Mouse (Mus musculus) gastrocnemius, postnatal 14 days (tissue): ENCODE data around the gene 4931428F04Rik. TPM values are rescaled to one million over a fixed set of nuclear protein-coding genes. Genes with fewer than 3 reads are reported as not detected.

Experiments
- DNase-seq: peaks from one replicate; pipeline ENCODE4 v3.0.0; 2021; ENCODE audit warnings: mixed read lengths
- intact Hi-C: fragments of 180-260 bp; cut with DNase I; formaldehyde crosslinking; loops from one replicate; pipeline ENCODE4 v1.15.1; 2025; ENCODE audit warnings: low total_unique reads
- total RNA-seq, 2 experiments: library from RNA; stranded (reverse); gene quantifications; 2 replicates each; pipeline ENCODE4 v1.2.3; 2021

4931428F04Rik gene
- total RNA-seq, 2 experiments from 2014 or later = 0.84 to 1.3 TPM

DNA sequence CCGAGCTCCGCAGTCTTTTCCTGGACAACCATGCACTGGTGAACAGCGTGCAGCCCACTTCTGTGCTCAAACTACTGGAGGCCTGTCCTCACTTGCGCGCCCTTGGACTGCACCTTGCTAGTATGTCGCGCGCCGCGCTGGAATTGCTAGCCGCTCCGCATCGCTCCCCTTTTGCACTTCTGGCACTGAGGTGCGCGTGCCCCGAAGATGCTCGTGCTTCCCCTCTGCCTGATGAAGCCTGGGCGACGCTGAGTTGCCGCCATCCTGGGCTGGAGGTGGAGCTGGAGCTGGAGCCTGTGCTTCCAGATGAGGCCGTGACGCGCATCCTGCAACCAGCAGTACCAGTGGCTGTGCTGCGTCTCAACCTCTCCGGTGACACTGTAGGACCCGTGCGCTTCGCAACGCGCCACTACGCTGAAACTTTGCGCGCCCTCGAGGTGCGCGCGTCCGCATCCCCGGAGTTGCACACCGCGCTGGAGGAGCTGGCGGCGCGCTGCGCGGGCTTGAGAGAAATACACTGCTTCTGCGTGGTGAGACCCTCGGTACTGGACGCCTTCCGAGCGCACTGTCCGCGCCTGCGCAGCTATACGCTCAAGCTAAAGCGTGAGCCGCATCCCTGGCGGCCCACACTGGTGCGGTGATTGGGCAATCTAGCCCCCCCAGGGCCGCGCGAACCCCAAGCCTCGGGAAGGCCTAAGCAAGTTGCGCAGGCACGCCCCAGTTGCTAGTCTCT, 21.2 kb downstream of the 4931428F04Rik start:
- intact Hi-C loops = no loop called here
- no peak for DNase-seq

DNA sequence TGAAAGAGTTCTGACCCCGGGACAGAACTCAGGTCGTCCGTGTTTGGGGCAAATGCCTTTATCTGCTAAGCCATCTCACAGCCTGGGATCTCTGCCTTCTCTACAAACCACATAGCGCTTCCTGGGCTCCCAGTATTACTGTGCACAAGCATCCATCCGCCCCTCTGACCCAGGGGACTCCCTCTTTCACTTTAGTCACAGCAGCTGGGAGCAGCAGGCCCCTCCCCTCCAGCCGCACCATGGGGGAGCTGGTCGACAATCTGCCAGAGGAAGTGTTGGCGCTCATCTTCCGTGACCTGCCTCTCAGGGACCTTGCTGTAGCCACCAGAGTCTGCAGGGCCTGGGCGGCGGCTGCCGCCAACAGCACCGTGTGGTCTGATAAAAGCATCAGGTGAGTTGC, 22.9 kb downstream of the 4931428F04Rik start:
- DNase-seq = no peak
- intact Hi-C loops = no loop called here

DNA sequence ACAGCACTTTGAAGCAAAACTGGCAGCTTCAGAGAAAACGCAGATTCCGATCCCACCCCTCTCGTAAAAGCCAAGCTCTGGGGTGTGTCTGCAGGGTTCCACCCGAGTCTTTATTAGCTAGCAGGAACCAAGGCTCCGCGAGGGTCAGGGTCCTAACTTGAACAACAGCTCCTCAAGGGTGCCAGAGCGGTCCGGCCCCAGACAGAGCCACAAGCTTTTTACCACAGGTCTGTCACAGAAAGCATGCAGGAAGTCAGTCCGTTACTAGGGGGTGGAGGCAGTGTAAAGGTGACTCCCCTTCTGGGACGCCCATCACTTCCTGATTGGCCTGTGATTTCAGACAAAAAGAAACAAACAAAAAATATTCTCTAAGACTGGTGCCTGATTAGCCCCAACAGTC, 24.5 kb downstream of the 4931428F04Rik start:
- intact Hi-C loops = no loop called here
- DNase-seq = no peak

- intact Hi-C loops = no loop called here
- peak; percentile 77 for DNase-seq
Measured at GRCm38 (mm10) chr8:105264024-105264982, 25.4 kb downstream of the 4931428F04Rik start, which contains the start of the genes Tradd and Fbxl8. TSS of gene Tradd (minus strand) at chr8:105264609. TSS of gene Fbxl8 (plus strand) at chr8:105264648.

DNA sequence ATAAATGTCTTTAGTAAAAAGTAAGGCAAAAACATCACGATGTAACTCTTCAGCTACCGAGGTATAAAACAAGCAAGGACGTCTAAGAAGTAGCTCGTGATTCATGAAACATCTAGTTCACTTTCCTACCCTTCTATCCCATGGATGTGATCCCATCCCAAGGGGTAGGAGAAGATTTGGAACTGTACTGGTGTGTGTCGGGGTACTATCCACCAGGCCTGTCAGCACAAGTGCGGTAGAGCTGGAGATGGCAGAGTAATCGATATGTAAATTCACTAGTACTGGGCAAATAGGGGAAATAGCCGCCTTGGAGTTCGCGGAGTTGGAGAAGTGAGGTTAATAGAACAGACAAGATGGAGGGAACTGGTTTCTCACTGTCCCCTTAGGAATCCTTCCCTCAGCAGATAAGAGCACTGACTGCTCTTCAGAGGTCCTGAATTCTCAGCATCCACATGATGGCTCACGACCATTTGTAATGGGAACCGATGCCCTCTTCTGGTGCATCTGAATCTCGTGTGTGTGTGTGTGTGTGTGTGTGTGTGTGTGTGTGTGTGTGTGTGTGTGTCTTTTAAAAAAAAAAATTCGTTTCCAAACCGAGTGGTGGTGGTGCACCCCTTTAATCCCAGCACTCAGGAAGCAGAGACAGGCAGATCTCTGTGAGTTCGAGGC, 26.3 kb downstream of the 4931428F04Rik start:
- intact Hi-C loops = loop anchor here (2.0 kb wide), 1 partner anchor 39 kb away; the partner anchor contains the start of gene D230025D16Rik

DNA sequence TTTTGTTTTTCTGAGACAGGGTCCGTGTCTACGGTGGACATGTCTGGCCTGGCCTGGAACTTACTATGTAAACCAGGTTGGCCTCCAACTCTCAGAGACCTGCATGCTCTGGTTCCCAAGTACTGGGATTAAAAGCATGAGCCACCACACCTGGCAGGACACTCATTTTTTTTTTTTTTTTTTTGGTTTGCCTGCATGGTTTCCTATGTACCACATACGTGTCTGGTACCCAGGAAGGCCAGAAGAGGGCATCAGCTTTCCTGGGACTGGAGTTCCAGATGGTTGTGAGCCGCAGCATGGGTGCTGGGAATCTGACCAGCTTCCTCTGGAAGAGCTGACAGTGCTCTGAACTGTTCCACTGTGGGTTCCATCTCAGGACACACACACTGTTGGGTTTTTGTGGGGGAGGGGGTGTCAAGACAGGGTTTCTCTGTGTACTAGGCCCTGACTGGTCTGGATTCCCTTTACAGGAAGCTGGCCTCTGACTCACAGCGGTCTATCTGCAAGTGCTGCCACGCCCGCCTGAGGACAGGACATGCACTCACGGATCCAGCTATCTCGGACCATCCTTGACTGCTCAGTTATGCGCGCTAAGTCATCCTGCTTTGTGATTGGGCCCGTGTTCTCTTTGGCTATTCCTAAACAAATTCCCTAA, 28.2 kb downstream of the 4931428F04Rik start:
- intact Hi-C loops = no loop called here
- no peak for DNase-seq

More for the DNA sequence above, 26.3 kb downstream of the 4931428F04Rik start:
- no peak for DNase-seq

DNA sequence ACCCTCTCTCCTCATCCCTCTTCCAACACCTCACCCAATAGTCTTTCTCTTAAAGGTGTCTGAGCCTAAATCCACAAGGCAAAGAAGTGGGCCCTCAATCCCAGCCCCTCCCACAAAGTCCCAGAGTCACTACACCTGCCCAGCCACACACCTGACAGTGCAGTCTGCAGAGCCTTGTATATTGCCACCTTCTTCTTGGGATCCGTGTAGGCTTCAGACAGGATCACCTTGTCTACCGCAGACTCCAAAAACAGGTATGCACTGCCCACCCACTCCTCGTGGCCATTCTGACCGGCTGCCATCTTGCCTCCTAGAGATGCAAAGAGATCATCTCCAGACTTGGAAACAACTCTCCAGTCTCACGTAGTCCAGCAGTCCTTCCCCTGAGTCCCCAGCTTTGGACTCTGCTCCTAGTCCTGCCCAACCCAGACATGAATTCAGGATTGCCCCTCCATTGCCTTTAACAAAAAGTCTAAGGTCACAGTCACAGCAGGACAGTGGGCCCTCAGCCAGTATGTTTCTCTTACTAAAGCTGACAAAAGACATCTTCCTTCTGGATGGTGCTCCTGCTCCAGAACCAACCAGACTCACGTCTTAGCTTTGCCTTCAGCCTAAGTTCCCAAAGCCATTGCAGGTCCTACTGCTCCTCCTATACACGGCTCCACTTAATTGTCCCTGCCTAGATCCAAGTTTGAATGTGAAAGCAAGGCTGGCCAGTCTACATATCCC, 29.1 kb downstream of the 4931428F04Rik start:
- DNase-seq = no peak
- intact Hi-C loops = no loop called here

- intact Hi-C loops = no loop called here
- peak; percentile 77 for DNase-seq
Measured at GRCm38 (mm10) chr8:105259721-105260320, 29.8 kb downstream of the 4931428F04Rik start.

DNA sequence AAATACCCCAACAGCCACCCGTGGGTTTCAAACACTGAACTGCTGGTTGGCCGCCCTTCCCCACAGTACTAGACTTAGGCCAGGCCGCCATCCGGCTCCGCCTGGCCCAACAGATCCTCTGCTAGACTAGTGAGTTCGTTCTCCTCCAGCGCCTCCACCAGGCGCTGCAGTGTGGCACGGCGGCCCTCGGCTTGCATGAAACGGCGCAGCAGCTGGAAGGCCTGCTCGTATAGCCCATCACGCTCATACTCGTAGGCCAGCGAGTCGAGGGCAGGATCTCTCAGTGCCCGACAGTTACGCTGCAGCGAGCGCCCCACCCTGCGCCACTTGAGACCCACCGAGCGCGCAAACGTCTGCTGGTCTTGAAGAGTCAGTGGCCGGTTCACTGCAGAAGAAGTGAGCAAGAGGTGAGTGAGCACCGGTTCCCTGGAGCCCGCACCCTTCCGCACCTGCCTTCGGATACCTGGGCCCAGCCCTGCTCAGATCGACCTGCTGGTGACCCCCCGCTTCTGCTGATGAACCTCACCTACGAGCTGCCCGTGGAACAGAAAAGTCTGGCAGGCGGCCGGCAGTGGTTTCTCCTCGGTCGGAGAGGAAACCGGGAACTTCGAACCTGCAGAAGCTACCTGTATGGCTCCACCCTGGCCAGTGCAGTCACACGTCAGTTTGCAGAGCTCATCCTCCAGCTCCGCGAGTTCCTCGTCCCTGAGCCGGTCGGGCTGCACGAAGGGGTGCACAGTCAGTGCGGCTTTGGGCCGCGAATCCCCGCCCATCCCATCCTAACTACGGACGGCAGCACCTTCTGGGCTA, 30.5 kb downstream of the 4931428F04Rik start:
- intact Hi-C loops = no loop called here
- DNase-seq = no peak

- intact Hi-C loops = no loop called here
- no peak for DNase-seq
Measured at GRCm38 (mm10) chr8:105257318-105258114, 32.1 kb downstream of the 4931428F04Rik start.

- intact Hi-C loops = no loop called here
- DNase-seq = peak; percentile 88
Measured at GRCm38 (mm10) chr8:105254966-105255350, 34.7 kb downstream of the 4931428F04Rik start, which contains the start of gene B3gnt9. TSS of gene B3gnt9 (minus strand) at chr8:105255153.

- peak; percentile 93 for DNase-seq
Measured at GRCm38 (mm10) chr8:105254152-105254965, 35.3 kb downstream of the 4931428F04Rik start.

GRCm38 (mm10) chr8:105253766-105254151, 35.9 kb downstream of the 4931428F04Rik start:
- intact Hi-C loops = no loop called here
- DNase-seq = no peak

More at GRCm38 (mm10) chr8:105254152-105254965, 35.3 kb downstream of the 4931428F04Rik start:
- intact Hi-C loops = no loop called here

GRCm38 (mm10) chr8:105252680-105253537, 36.8 kb downstream of the 4931428F04Rik start:
- no peak for DNase-seq
- intact Hi-C loops = no loop called here

DNA sequence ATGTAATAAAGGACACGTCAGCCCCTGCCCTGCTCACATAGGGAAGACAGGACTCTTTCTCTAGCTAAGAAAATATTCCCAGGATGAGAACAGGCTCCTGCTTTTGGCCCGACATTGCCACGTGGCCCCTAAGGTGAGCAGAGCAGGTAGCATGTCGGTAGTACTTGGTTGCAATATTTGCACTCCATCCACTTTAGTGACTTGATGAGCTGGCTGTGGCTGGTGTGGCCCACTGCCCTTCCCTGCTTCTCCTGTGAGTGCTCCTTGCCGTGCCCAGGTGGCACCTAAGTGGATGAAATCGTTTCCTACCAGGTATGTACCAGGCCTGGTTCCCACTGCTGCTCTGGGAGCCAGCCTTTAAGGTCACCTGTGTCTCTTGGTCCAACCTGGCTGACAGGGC, 37.7 kb downstream of the 4931428F04Rik start:
- intact Hi-C loops = no loop called here
- DNase-seq = no peak
